Mouse (Mus musculus): ENCODE results near the gene Gm5622.
"Not testable (repeated sequence)": the region's sequence is repeated elsewhere in the genome, so short reads cannot be mapped to it uniquely, and the experiment has no call there.

The Gm5622 gene

DNA sequence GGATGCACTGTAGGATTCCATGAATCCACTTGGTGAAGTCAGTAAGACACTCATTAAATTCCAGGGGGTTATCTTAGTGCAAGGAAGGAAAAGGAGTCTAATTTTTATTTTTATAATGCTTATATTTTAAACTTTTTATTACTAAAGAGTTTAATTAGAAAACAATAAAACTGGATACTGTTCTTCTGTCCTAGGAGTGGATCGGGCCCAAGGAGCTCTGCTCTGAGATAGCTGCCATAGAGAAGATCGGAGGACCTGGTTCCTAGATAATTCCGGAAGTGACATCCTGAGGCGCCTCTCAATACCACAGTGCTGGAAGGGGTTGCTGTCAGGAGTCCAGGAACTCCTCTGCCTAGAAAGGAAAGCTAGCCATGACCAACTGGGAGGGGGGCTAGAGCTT, at the start of gene Gm5622:
Gene Gm5622 (plus strand): TSS at position 301 of the 400 bp plus-strand sequence.
- no peak for DNase-seq (ENCODE audit: low read depth, low spot score)

DNA sequence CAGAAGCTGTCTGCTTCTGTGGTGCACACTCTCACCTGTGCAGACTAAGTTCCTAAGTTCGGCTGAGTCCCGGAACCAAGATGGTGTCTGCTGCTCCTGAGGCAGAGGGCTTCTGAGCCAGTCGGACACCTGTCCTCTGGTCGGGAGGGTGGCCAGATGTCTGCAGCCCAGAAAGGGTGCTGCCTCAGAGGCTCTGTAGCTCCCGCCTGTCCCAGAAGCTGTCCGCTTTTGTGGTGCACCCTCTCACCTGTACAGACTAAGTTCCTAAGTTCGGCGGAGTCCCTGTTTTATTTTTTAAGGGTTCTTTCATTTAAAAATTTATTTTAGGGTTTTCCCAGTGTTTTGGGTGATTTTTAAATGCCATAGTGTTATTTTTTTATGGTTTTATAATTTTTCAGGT, 45.2 kb upstream of the Gm5622 start:
- no peak for DNase-seq (ENCODE audit: low read depth, low spot score)

DNA sequence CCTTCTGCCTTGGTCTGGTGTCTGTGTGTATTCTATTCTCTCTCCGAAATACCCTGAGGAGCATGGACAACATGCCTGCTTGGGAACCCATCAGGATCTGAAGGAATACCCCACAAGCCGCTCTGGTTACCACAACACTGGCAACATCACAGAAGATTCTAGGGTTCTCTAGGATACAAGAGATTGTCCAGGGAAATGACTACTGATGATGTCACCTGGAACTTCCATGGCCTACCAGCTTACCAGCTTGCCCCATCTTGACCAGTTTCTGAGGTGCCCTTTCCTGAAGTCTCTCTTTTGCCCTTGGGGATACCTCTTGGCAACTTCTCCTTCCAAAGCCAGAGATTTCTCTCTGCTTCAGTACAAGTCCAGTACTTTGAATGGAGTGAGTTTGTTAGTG, 21.4 kb downstream of the Gm5622 start, which contains the start of gene Gm17175:
Gene Gm17175 (minus strand): TSS at position 101 of the 400 bp plus-strand sequence.
- not testable (repeated sequence) for DNase-seq (ENCODE audit: low read depth, low spot score)

DNA sequence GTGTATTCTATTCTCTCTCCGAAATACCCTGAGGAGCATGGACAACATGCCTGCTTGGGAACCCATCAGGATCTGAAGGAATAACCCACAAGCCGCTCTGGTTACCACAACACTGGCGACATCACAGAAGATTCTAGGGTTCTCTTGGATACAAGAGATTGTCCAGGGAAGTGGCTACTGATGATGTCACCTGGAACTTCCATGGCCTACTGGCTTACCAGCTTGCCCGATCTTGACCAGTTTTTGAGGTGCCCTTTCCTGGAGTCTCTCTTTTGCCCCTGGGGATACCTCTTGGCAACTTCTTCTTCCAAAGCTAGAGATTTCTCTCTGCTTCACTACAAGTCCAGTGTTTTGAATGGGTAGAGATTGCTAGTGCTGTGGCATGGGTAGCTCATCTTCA, 39.4 kb downstream of the Gm5622 start, which contains the start of gene Gm17174:
Gene Gm17174 (minus strand): TSS at position 101 of the 400 bp plus-strand sequence.
- DNase-seq (ENCODE audit: low read depth, low spot score): not testable (repeated sequence)

DNA sequence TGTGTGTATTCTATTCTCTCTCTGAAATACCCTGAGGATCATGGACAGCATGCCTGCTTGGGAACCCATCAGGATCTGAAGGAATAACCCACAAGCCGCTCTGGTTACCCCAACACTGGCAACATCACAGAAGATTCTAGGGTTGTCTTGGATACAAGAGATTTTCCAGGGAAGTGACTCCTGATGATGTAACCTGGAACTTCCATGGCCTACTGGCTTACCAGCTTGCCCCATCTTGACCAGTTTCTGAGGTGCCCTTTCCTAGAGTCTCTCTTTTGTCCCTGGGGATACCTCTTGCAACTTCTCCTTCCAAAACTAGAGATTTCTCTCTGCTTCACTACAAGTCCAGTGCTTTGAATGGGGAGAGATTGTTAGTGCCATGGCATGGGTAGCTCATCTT, 58.6 kb downstream of the Gm5622 start, which contains the start of gene Gm17078:
Gene Gm17078 (minus strand): TSS at position 101 of the 400 bp plus-strand sequence.
- DNase-seq (ENCODE audit: low read depth, low spot score): no peak

DNA sequence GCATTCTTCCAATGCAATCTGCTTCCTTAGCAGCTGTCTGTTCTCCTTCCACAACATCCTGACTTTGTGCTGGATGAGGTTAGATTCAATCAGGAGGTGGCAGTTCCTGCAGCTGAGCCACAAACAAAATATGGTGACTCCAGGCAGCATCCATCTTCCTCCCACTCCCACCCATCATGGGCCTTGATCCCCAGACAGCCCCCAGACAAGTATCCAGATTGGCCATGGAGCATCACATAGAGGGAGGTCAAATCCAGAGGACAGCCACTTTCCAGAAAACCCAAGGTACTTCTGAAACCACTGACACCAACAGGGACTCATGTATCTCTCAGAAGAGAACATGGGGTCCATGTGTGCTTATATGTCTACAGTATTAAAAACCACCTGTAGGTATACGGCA, 79.8 kb downstream of the Gm5622 start:
- DNase-seq (ENCODE audit: low read depth, low spot score): not testable (repeated sequence)

DNA sequence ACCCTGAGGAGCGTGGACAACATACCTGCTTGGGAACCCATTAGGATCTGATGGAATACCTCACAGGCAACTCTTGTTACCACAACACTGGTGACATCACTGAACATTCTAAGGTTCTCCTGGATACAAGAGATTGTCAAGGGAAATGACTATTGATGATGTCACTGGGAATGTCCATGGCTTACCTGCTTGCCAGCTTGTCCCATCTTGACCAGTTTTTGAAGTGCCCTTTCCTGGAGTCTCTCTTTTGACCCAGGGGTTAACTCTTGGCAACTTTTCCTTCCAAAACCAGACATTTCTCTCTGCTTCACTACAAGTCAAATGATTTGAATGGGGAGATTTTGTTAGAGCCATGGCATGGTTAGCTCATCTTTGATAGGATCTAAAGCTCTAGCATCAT, 83.0 kb downstream of the Gm5622 start, which contains the start of gene Gm4181:
Gene Gm4181 (minus strand): TSS at position 101 of the 400 bp plus-strand sequence.
- not testable (repeated sequence) for DNase-seq (ENCODE audit: low read depth, low spot score)

DNA sequence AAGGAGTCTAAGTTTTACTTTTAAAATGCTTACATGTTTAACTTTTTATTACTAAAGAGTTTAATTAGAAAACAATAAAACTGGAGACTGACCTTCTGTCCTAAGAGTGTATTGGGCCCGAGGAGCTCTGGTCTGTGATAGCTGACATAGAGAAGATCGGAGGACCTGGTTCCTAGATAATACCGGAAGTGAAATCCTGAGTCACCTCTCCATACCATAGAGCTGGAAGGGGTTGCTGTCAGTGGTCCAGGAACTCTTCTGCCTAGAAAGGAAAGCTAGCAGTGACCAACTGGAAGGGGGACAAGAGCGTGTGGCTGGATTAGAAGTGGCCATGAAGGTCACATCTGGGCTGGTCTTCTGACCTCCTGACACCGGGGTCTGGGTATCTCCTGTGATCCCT, 124.7 kb downstream of the Gm5622 start:
- DNase-seq (ENCODE audit: low read depth, low spot score): no peak

DNA sequence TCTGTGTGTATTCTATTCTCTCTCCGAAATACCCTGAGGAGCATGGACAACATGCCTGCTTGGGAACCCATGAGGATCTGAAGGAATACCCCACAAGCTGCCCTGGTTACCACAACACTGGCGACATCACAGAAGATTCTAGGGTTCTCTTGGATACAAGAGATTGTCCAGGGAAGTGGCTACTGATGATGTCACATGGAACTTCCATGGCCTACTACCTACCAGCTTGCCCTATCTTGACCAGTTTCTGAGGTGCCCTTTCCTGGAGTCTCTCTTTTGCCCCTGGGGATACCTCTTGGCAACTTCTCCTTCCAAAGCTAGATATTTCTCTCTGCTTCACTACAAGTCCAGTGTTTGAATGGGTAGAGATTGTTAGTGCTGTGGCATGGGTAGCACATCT, 142.8 kb downstream of the Gm5622 start, which contains the start of gene Gm17079:
Gene Gm17079 (minus strand): TSS at position 101 of the 400 bp plus-strand sequence.
- not testable (repeated sequence) for DNase-seq (ENCODE audit: low read depth, low spot score)

Data from retina, adult 2 months (tissue).